Mouse (Mus musculus) thymus, adult 2 months (tissue): Measurements from ENCODE around the gene Slc12a9. TPM values are rescaled to one million over a fixed set of nuclear protein-coding genes. Genes with fewer than 3 reads are reported as not detected.
A peak's percentile ranks its signal among the peaks of the same experiment; 100 is the strongest.

Source experiments
- DNase-seq: peaks from one replicate; pipeline ENCODE4 v3.0.0; 2021
- H3K27ac ChIP-seq: fragments of 200-500 bp; 2 replicates; pipeline ENCODE4 v1.5.1; 2012; ENCODE audit warnings: low read length, control low read depth; ENCODE audit not compliant: control insufficient read depth, insufficient read depth
- H3K27me3 ChIP-seq: fragments of 200-500 bp; 2 replicates; pipeline ENCODE4 v1.6.1; 2012; ENCODE audit warnings: mild to moderate bottlenecking, low read length, moderate library complexity, mixed read lengths; ENCODE audit not compliant: control insufficient read depth, insufficient read depth
- H3K36me3 ChIP-seq: fragments of 200-500 bp; 2 replicates; pipeline ENCODE4 v1.6.1; 2012; ENCODE audit warnings: mild to moderate bottlenecking, low read length, moderate library complexity; ENCODE audit not compliant: control insufficient read depth, insufficient read depth
- H3K4me1 ChIP-seq: fragments of 200-500 bp; replicated peaks from 2 replicates; pipeline ENCODE4 v1.6.1; 2012; ENCODE audit warnings: low read length; ENCODE audit not compliant: control insufficient read depth, insufficient read depth
- H3K4me3 ChIP-seq: fragments of 200-500 bp; 2 replicates; pipeline ENCODE4 v1.5.1; 2012; ENCODE audit warnings: mild to moderate bottlenecking, low read length, control low read depth, moderate library complexity; ENCODE audit not compliant: control insufficient read depth, insufficient read depth
- CTCF ChIP-seq: fragments of 200-500 bp; IDR thresholded peaks from 2 replicates; pipeline ENCODE4 v1.5.1; 2012; ENCODE audit warnings: mild to moderate bottlenecking, control low read depth, low read length, moderate library complexity, borderline replicate concordance; ENCODE audit not compliant: control insufficient read depth, poor library complexity, insufficient read depth; ENCODE audit errors: extremely low read depth
- POLR2A ChIP-seq: fragments of 200-500 bp; IDR thresholded peaks from 2 replicates; pipeline ENCODE4 v1.6.1; 2012; ENCODE audit warnings: mild to moderate bottlenecking, low read length, control low read depth, moderate library complexity; ENCODE audit not compliant: control insufficient read depth, poor library complexity, insufficient read depth; ENCODE audit errors: extremely low read depth
- WGBS: fragments of 180-500 bp; shearing (Covaris S2); methylation state at CpG from one replicate; pipeline ENCODE4 v1.1.7; 2018; 5-methylcytosine and 5-hydroxymethylcytosine counted together
- polyA plus RNA-seq: library from polyadenylated mRNA; depleted of rRNA; stranded (reverse); fragments of >200 nt; gene quantifications from 2 replicates; pipeline ENCODE4 v1.2.3, GENCODE M21; 2012

Gene Slc12a9
- polyA plus RNA-seq, 1 experiment: 39.2 TPM

- Histone ChIP-seq H3K27ac (no peak overlapping the region), H3K27me3 (peaks cover 7% of the 10 kb centered on the region), H3K36me3 (no peaks in the 10 kb centered on the region), H3K4me1 (no peaks in the 10 kb centered on the region), H3K4me3 (no peak overlapping the region)
- DNase-seq: no peak
- TF ChIP-seq CTCF (no peak), POLR2A (no peak)
- 77% methylated on average over 16 of the region's 16 CpGs for WGBS
These were observed 18.9 kb upstream of the Slc12a9 start for GRCm38 (mm10) chr5:137352011-137352975.

DNA sequence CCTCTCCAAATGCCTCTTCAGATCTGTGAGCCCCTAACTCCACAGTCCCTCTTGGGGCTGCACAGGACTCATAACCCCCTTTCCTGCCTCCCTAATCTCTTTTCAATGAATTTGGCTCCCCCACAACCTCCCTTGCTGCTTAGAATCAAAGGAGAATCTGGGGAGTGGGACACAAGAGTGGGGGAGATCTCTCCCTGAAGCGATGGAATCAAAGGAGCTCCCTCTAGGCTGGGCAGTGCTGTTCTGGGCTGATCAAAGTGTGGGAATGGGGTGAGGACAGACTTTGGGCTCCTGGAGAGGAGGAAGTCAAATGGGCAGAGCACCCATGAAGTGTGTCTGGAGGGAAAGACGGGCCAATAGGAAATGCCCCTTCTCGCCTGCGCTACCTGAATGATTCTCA, 18.0 kb upstream of the Slc12a9 start:
- no peak for TF ChIP-seq POLR2A
- no peak for TF ChIP-seq CTCF
- WGBS: 81% methylated on average over 4 of the region's 4 CpGs
- DNase-seq: no peak
- no peak overlapping the region for H3K4me3 ChIP-seq
- no peaks in the 10 kb centered on the region for H3K36me3 ChIP-seq
- H3K4me1 ChIP-seq: no peaks in the 10 kb centered on the region
- H3K27me3 ChIP-seq: peaks cover 7% of the 10 kb centered on the region
- H3K27ac ChIP-seq: no peak overlapping the region

DNA sequence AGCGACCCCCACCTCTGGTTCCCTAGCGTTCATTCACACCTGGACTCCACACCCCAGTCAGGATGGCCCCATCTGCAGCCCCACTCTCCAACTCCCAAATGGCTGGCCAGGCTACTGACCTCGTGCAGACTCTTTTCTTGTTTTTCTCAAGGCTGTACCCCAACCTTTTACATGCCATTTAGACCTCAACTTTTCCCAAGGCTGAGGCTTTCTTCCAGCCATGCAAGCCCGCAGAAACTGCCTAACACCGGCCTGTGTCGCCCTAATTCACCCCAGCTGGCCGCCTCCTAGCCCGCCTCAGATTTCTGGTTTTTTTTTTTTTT, 17.6 kb upstream of the Slc12a9 start:
- DNase-seq: no peak
- Histone ChIP-seq H3K27ac (no peak overlapping the region), H3K36me3 (no peaks in the 10 kb centered on the region), H3K4me3 (no peak overlapping the region), H3K27me3 (peaks cover 7% of the 10 kb centered on the region), H3K4me1 (0 out of 2 replicates have a peak, but pooled peaks cover 1% of the 10 kb centered on the region)
- 69% methylated on average over 8 of the region's 8 CpGs for WGBS
- TF ChIP-seq CTCF (no peak), POLR2A (no peak)

GRCm38 (mm10) chr5:137350205-137351057, 17.0 kb upstream of the Slc12a9 start:
- Histone ChIP-seq H3K4me3 (peak overlapping the region; percentile 5; the same call in 1 of the 2 replicates), H3K4me1 (0 out of 2 replicates have a peak, but pooled peaks cover 4% of the 10 kb centered on the region)
- TF ChIP-seq CTCF: no peak

GRCm38 (mm10) chr5:137349384-137350204, 16.2 kb upstream of the Slc12a9 start, which contains the start of gene Ephb4:
Gene Ephb4, plus strand, starts transcription at chr5:137350109.
- H3K27me3 ChIP-seq: peaks cover 7% of the 10 kb centered on the region
- peak within 1 kb of the TSS; percentile 5; the same call in 1 of the 2 replicates for H3K4me3 ChIP-seq
- no peaks in the 10 kb centered on the region for H3K36me3 ChIP-seq
- H3K4me1 ChIP-seq: 0 out of 2 replicates have a peak, but pooled peaks cover 4% of the 10 kb centered on the region
- DNase-seq: no peak
- no peak within 1 kb of the TSS for H3K27ac ChIP-seq
- TF ChIP-seq POLR2A (no peak), CTCF (no peak)
- WGBS: 5% methylated on average over 31 of the region's 32 CpGs

More at GRCm38 (mm10) chr5:137350205-137351057, 17.0 kb upstream of the Slc12a9 start:
- H3K36me3 ChIP-seq: no peaks in the 10 kb centered on the region
- WGBS: 7% methylated on average over 55 of the region's 55 CpGs
- H3K27ac ChIP-seq: no peak overlapping the region
- H3K27me3 ChIP-seq: peaks cover 7% of the 10 kb centered on the region
- DNase-seq: no peak
